Mouse (Mus musculus) right cerebral cortex, postnatal 25 days (tissue): ENCODE measurements at regions not wholly inside any gene's neighbourhood (a gene's known extent, or its start where the extent isn't known, plus 50 kb on each side); places are given as distances from the start of the nearest gene placed in this dataset.
"Not testable (repeated sequence)": the region's sequence is repeated elsewhere in the genome, so short reads cannot be mapped to it uniquely, and the experiment has no call there.

ENCODE experiments used
- DNase-seq: peaks from one replicate; pipeline ENCODE4 v3.0.0; 2022

DNA sequence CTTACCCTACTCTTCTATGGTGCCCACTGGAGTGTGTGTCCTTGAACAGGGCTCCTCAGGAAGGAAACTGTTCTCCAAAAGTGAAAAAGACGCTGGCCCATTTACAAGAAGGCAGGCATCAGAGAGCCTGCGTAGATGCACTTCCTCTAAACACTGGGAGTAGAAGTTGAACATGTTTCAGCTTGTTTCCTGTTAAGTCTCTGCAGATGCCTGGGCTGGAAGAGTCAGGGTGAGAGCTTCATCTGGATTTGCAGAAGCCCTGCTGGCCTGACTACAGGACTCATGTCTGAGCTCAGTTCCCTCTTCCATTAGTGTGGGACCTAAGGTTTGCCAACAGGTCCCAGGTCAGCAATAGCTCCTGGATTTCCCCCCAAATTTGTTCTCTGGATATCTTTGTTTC lies 54.7 kb upstream of the Nlrp1b start:
- no peak for DNase-seq

DNA sequence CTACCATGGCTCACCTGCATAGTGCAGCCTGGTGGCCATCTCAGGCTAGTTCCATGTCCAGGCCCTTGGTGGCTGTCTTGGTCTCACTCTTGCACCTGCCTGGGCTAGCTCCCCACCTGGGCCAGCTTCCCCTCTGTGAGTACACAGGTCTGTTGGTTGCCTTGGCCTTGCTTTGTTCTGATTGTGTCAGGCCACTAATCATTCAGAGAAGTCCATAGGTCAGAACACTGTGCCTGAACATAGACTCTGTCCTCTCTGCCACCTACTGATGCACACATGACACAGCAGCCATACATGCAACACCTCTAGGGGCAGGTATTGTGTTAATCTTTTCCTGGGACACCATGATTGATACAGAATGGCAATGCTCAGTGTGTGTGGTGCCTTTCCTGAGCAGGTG lies 57.7 kb upstream of the Nlrp1b start:
- not testable (repeated sequence) for DNase-seq

- no peak for DNase-seq
Measured at GRCm38 (mm10) chr11:71289490-71289889, 59.0 kb upstream of the Nlrp1b start.

DNA sequence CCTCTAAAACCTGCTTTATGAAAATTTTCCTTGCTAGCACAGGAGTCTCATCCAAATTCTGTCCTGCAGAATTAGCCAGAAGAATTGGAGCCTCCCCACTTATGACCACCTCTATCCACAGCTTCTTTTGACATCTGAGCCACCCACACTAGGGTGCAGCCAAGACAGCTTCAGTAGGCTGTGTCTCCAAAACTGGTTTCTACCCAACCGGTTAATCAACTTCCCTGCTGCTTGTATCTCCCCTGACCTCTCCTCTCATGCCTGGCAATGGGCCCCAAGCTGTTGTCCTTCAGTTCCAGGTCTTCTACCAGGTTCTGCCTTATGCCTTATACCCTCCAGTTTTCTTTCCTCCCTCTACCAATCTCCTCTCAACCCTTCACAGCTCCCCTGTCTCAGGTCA lies 68.9 kb upstream of the Nlrp1b start:
- no peak for DNase-seq

DNA sequence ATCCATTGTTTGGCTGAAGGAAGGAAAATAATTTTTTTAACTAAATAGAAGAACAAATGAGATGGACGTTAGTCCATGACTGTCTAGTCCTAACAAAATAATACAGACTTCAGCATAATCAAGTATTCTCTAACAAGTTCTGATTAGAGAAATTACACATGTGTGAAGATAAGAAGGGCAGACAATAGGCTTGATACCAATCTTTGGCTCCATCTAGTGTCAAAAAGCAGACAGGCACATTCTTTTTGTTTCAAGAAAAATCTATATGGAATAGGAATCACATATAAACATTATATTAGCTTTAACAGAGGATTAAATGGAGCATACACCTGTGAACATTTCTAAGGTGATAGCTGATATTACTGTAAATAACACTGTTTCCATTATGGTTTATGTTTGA lies 92.9 kb upstream of the Nlrp1b start:
- DNase-seq = no peak

GRCm38 (mm10) chr11:71337428-71337827 lies 106.9 kb upstream of the Nlrp1b start:
- no peak for DNase-seq

- peak; percentile 18 for DNase-seq
Measured at GRCm38 (mm10) chr11:71346024-71346423, 115.5 kb upstream of the Nlrp1b start.

- no peak for DNase-seq
Measured at GRCm38 (mm10) chr11:71357089-71357488, 126.6 kb upstream of the Nlrp1b start.

DNA sequence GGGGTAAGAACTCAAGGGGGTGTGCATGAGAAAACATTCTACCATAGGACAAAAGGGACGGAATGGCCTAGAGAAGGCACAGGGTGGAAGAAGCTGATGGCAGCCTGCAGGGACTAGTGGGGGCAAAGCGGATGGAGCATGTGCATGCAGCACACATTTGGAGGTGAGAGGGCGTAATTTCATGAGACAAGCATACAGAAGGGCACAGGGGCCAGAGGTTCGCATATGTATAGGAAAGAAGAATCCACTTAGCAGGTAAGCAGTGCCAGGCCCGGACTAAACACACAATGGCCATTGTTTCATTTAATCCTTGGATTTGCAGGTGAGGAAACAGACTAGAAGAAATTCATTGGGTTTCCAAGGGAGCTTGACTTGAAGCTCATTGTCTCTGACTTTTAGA lies 130.3 kb upstream of the Nlrp1b start:
- DNase-seq = no peak

- no peak for DNase-seq
Measured at GRCm38 (mm10) chr11:71371871-71372270, 141.3 kb upstream of the Nlrp1b start.

DNA sequence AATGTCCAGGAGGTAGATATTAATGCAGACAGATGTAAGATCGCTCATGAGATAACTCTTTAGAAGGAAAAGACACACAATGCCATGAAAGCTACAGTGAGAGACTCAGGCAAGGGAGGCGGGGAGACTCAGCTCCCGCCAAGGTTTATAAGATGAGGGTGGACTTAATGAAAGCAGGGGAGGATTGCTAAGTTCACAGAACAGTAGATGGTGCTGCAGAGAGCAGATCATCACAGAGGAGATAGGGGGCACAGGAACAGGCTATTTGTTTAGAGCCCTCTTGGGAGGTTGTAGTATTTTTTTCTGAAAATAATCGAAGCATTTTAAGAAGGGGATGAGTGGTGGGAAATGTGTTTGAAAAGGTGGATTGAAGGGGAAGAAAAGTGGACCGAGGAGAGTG lies 144.6 kb upstream of the Nlrp1b start:
- no peak for DNase-seq

- no peak for DNase-seq
Measured at GRCm38 (mm10) chr11:71388411-71388810, 157.9 kb upstream of the Nlrp1b start.

GRCm38 (mm10) chr11:71389659-71390058 lies 159.1 kb upstream of the Nlrp1b start:
- DNase-seq = peak; percentile 14

- no peak for DNase-seq
Measured at GRCm38 (mm10) chr11:71390151-71390550, 159.6 kb upstream of the Nlrp1b start.

GRCm38 (mm10) chr11:71390616-71391015 lies 160.1 kb upstream of the Nlrp1b start:
- no peak for DNase-seq

DNA sequence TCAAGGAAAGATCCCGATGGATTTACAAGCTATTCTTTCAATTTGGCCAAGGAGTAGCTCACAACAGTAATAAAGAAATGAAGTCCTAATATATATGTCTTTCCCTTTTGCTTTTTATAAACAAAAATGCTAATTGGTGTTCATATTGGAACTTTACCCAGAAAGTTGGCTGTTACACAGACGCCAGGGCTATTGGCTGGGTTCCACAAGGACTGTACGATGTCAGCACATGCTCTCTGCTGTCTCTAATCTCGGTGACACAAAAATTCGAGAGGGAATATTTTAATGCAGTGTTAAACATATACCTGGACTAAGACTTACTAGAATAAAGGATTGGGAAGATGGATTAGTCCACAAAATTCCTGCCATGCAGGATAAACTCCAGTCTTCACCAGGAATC lies 162.9 kb upstream of the Nlrp1b start:
- DNase-seq = no peak

DNA sequence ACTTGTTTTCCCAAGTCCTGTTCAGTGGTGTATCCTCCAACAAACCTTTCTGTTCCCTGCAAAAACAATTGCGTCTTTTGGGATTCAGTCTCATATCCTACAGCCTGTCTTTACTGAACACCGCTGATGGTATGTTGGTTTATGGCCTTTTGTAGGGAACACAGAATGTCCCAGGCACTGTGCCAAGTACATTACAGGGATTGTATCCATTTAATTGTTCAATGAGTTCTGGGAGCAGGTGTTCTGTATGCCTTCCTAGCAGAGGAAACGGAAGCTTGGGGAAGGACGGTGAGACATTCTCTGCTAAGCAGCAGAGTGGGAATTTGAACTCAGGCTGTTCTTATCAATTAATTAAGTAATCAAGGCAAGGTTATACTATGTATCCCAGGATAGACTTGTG lies 164.5 kb upstream of the Nlrp1b start:
- DNase-seq = no peak

DNA sequence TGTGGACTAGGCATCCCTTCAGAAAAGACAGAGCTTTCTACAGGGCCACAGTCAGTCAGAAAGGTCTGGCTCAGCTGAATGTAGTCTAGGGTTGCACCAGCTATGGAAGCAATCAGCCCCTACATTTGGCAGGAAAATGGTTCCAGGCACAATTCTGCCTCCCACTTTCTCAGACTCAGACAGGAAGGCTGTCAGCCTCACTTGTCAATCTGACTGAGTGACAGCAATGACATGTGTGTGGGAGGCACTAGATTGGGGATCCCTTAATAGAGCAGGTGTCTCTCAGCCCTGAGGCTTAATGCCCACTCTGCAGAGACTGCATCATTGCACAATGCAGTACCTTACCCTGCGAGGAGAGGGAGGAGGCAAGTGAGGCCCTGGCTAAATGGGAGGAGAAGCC lies 165.1 kb upstream of the Nlrp1b start:
- no peak for DNase-seq

DNA sequence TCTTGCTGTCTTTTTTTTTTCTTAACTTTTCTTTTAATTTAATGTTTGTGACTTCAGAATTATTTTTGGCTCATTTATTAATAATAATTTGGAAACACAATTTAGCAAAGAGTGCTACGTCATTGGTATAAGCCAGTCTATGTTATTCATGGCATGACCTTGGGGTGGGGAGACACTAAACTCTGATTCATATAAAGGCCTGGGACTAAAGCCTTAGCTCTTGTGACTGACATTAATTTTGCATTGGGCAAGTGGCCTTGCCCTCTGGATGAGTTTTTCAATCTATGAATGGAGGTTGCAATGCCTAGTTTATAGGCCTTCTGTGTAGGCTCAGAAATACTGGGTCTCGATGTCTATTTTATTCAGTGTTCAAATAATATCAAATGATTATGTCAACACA lies 169.8 kb upstream of the Nlrp1b start:
- no peak for DNase-seq

DNA sequence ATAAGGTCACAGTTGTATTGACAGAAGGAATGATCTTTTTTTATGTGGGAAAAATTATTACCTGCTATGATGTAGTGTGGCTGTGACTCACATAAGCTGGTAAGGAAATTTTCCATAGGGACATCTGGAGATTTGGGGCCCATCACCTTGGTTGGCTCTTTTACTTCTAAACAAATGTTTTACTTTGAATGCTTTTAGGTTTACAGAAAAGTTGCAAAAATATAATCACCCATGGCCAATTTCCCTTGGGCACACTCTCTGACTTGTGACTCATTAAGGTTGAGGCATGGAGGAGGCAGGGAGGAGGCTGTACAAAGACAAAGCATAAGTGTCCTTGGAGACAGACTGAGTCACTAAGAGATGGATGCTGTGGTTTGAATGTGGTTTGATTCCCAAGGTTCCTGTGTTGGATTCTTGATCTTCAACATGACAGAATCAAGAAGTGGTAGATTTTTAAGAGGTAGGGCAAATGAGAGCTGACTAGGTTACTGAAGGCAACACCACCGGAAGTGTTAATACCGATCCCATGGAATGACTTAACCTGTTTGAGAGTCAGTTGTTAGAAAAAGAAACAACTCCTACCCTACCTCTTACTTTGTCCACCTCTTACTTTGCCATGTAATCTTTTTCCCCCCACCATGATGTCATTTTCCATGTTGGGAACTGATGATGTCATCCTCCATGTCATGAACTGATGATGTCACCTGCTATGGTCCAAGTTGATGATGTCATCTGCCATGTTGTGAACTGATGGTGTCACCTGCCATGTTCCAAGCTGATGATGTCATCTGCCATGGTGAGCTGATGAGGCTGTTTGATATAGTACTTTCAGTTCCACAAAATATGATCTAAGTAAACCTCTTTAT lies 171.1 kb upstream of the Nlrp1b start:
- DNase-seq = no peak

GRCm38 (mm10) chr11:71404361-71404760 lies 173.8 kb upstream of the Nlrp1b start:
- no peak for DNase-seq

DNA sequence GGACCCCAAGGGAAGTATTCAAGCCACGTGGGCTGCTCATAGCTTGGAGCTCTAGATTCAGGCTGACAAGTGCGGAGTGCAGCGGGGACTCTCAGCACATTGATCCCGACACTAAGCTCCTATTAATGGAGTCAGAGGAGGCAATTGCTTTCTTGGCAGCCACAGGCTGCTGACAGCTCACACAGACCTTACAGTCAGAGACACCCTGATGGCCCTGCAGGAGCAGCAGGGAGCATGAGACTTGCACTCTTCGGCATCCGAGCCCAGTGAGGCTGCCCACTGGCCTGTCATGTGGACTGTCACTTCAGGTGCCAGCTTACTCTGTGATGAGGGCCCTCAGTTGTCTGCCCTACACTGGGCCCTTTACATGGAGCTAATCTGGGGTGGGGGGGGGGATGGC lies 176.5 kb upstream of the Nlrp1b start:
- DNase-seq = no peak

GRCm38 (mm10) chr11:71409211-71409765 lies 178.8 kb upstream of the Nlrp1b start:
- no peak for DNase-seq

GRCm38 (mm10) chr11:71410582-71410981 lies 180.0 kb upstream of the Nlrp1b start:
- DNase-seq = no peak

- DNase-seq = no peak
Measured at GRCm38 (mm10) chr11:71411958-71412357, 181.4 kb upstream of the Nlrp1b start.
